Mouse (Mus musculus): ENCODE data around the gene Ppp1r32.

DNA sequence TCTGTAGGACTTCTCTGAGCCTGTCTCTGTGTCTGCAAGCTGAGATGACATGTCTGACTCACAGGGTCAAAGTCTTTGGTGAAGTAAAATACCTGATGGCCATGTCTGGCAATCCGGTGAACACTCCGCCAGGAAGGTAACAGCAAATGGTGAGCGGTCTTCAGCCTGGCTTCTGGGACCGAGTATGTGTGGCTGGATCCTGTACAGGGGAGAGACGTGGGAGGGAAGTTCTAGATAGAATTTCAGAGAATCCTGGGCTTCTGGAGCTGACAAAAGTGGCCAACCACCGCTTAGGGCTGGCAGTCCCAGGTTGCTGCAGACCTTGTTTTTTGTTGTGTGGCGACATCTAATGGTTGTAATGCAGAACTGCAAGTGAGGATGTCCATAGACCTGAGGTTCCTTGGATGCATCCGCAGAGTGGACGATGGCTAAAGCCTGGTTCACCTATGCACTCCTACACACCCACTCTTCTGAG, 3.6 kb upstream of the Ppp1r32 start:
- TF ChIP-seq CTCF (IDR thresholded peaks at IDR 0.05; ENCODE audit: control insufficient read depth, insufficient read depth, insufficient replicate concordance, low read depth, low read length) = peak; percentile 77
- no peak for TF ChIP-seq POLR2A (IDR thresholded peaks at IDR 0.05; ENCODE audit: control insufficient read depth, low read depth, low read length)

All from testis, adult 2 months (tissue).